Mouse (Mus musculus) kidney, postnatal 0 days (tissue): ENCODE measurements around the gene Gm21983. TPM values are rescaled to one million over a fixed set of nuclear protein-coding genes. Genes with fewer than 3 reads are reported as not detected.

Experiments used
- ATAC-seq: fragments of 200-750 bp; cut with Nextera tagmentation; replicated peaks from 2 replicates; pipeline ENCODE4 v1.8.0; 2017; ENCODE audit warnings: low read depth, moderate number of reproducible peaks, moderate TSS enrichment, moderate library complexity; ENCODE audit not compliant: low FRiP score
- DNase-seq: peaks from one replicate; pipeline ENCODE4 v3.0.0-alpha.2; 2016; ENCODE audit warnings: low spot score
- H3K27ac ChIP-seq: fragments of 300-500 bp; sonication (generic); 2 replicates; pipeline ENCODE4 v1.5.1; 2014; ENCODE audit warnings: mild to moderate bottlenecking
- H3K27me3 ChIP-seq: fragments of 300-500 bp; sonication (generic); 2 replicates; pipeline ENCODE4 v1.6.1; 2014; ENCODE audit warnings: low read length, mixed read lengths; ENCODE audit not compliant: insufficient read depth
- H3K36me3 ChIP-seq: fragments of 300-500 bp; sonication (generic); 2 replicates; pipeline ENCODE4 v1.6.1; 2014; ENCODE audit warnings: low read length, mixed read lengths; ENCODE audit not compliant: insufficient read depth
- H3K4me1 ChIP-seq: fragments of 300-500 bp; sonication (generic); replicated peaks from 2 replicates; pipeline ENCODE4 v1.6.1; 2014; ENCODE audit warnings: antibody characterized with exemption, low read length, mixed read lengths; ENCODE audit not compliant: insufficient read depth
- H3K4me2 ChIP-seq: fragments of 300-500 bp; sonication (generic); 2 replicates; pipeline ENCODE4 v1.6.1; 2014; ENCODE audit warnings: mild to moderate bottlenecking, low read length, moderate library complexity, mixed read lengths
- H3K4me3 ChIP-seq: fragments of 300-500 bp; sonication (generic); replicated peaks from 2 replicates; pipeline ENCODE4 v1.5.1; 2014; ENCODE audit warnings: low read depth, low read length
- H3K9ac ChIP-seq: fragments of 300-500 bp; sonication (generic); 2 replicates; pipeline ENCODE4 v1.6.1; 2014; ENCODE audit warnings: low read depth, low read length
- H3K9me3 ChIP-seq: fragments of 300-500 bp; sonication (generic); replicated peaks from 2 replicates; pipeline ENCODE4 v1.6.1; 2016; ENCODE audit warnings: low read length, inconsistent platforms, mixed read lengths
- CTCF ChIP-seq: IDR thresholded peaks from 2 replicates; pipeline ENCODE4 v1.5.1; 2016; ENCODE audit warnings: antibody characterized with exemption, low read depth, mild to moderate bottlenecking, moderate library complexity
- WGBS: fragments of 180-500 bp; shearing (Covaris S2); extraction: QIAGEN DNeasy Blood & Tissue Kit; methylation state at CpG from one replicate; pipeline ENCODE4 v1.1.7; 2014; 5-methylcytosine and 5-hydroxymethylcytosine counted together
- polyA plus RNA-seq: library from polyadenylated mRNA; unstranded; fragments of >200 nt; fragmentation: Nextera tagmentation; extraction: Ambion mirVana; gene quantifications from 2 replicates; pipeline ENCODE4 v1.2.1, GENCODE M21; 2015

The Gm21983 gene
- polyA plus RNA-seq, 1 experiment from 2014 or later: 0.30 TPM

GRCm38 (mm10) chr7:27159256-27159655 is 21.6 kb downstream of the Gm21983 start:
- Histone ChIP-seq H3K9ac (no peak overlapping the region), H3K27ac (no peak overlapping the region), H3K4me2 (no peak overlapping the region), H3K27me3 (no peaks in the 10 kb centered on the region), H3K36me3 (peaks cover 18% of the 10 kb centered on the region), H3K4me3 (no peak overlapping the region), H3K9me3 (no peaks in the 10 kb centered on the region), H3K4me1 (peaks cover 18% of the 10 kb centered on the region; the same call in 1 of the 2 replicates)
- ATAC-seq (no peak), DNase-seq (no peak)
- TF ChIP-seq CTCF: no peak
- WGBS: 94% methylated on average over 6 of the region's 6 CpGs

- no peak overlapping the region for H3K9ac ChIP-seq
- no peaks in the 10 kb centered on the region for H3K27me3 ChIP-seq
- peaks cover 18% of the 10 kb centered on the region for H3K36me3 ChIP-seq
- 94% methylated on average over 9 of the region's 9 CpGs for WGBS
- DNase-seq (no peak), ATAC-seq (no peak)
- H3K4me3 ChIP-seq: no peak overlapping the region
- TF ChIP-seq CTCF: no peak
- no peaks in the 10 kb centered on the region for H3K9me3 ChIP-seq
- H3K4me1 ChIP-seq: peaks cover 9% of the 10 kb centered on the region; the same call in 1 of the 2 replicates
- no peak overlapping the region for H3K27ac ChIP-seq
- no peak overlapping the region for H3K4me2 ChIP-seq
Observed at GRCm38 (mm10) chr7:27158171-27158570, 22.7 kb downstream of the Gm21983 start.

GRCm38 (mm10) chr7:27156005-27156404 is 24.9 kb downstream of the Gm21983 start:
- Histone ChIP-seq H3K27me3 (no peaks in the 10 kb centered on the region), H3K4me2 (no peak overlapping the region), H3K4me3 (no peak overlapping the region), H3K9ac (no peak overlapping the region), H3K9me3 (no peaks in the 10 kb centered on the region), H3K4me1 (peaks cover 8% of the 10 kb centered on the region; the same call in 1 of the 2 replicates), H3K36me3 (peaks cover 18% of the 10 kb centered on the region), H3K27ac (no peak overlapping the region)
- no peak for DNase-seq
- no peak for ATAC-seq
- TF ChIP-seq CTCF: no peak
- 79% methylated on average over 13 of the region's 13 CpGs for WGBS

GRCm38 (mm10) chr7:27153205-27153764 is 27.6 kb downstream of the Gm21983 start, which contains the start of gene Cyp2t4:
Gene Cyp2t4, plus strand, starts transcription at chr7:27153714.
- H3K27ac ChIP-seq: peak within 1 kb of the TSS; percentile 60
- H3K27me3 ChIP-seq: no peaks in the 10 kb centered on the region
- no peak within 1 kb of the TSS for H3K4me3 ChIP-seq
- DNase-seq (no peak), ATAC-seq (peak; percentile 55; the same call in 1 of the 2 replicates)
- TF ChIP-seq CTCF: no peak
- H3K4me1 ChIP-seq: no peaks in the 10 kb centered on the region
- no peaks in the 10 kb centered on the region for H3K9me3 ChIP-seq
- H3K4me2 ChIP-seq: no peak within 1 kb of the TSS
- no peak within 1 kb of the TSS for H3K9ac ChIP-seq
- peaks cover 11% of the 10 kb centered on the region for H3K36me3 ChIP-seq
- WGBS: 49% methylated on average over 10 of the region's 10 CpGs

GRCm38 (mm10) chr7:27136410-27136996 is 44.4 kb downstream of the Gm21983 start:
- ATAC-seq: peak; percentile 29
- no peak for TF ChIP-seq CTCF
- H3K27me3 ChIP-seq: no peaks in the 10 kb centered on the region
- H3K9ac ChIP-seq: no peak overlapping the region
- no peak overlapping the region for H3K4me2 ChIP-seq
- no peak overlapping the region for H3K4me3 ChIP-seq
- H3K36me3 ChIP-seq: no peaks in the 10 kb centered on the region
- WGBS: 22% methylated on average over 8 of the region's 8 CpGs
- no peaks in the 10 kb centered on the region for H3K4me1 ChIP-seq
- H3K9me3 ChIP-seq: no peaks in the 10 kb centered on the region
- no peak overlapping the region for H3K27ac ChIP-seq
- DNase-seq: peak; percentile 58

GRCm38 (mm10) chr7:27133757-27134156 is 47.1 kb downstream of the Gm21983 start:
- 74% methylated on average over 4 of the region's 4 CpGs for WGBS
- no peak overlapping the region for H3K4me2 ChIP-seq
- ATAC-seq (no peak), DNase-seq (no peak)
- no peaks in the 10 kb centered on the region for H3K27me3 ChIP-seq
- no peaks in the 10 kb centered on the region for H3K36me3 ChIP-seq
- no peak overlapping the region for H3K4me3 ChIP-seq
- H3K4me1 ChIP-seq: no peaks in the 10 kb centered on the region
- no peak overlapping the region for H3K27ac ChIP-seq
- no peak for TF ChIP-seq CTCF
- no peak overlapping the region for H3K9ac ChIP-seq
- no peaks in the 10 kb centered on the region for H3K9me3 ChIP-seq
